Mouse (Mus musculus): ENCODE measurements around the gene Pvr. TPM values are rescaled to one million over a fixed set of nuclear protein-coding genes. Genes with fewer than 3 reads are reported as not detected.

The Pvr gene
- polyA plus RNA-seq, 1 experiment from 2014 or later, result 3.9 TPM

DNA sequence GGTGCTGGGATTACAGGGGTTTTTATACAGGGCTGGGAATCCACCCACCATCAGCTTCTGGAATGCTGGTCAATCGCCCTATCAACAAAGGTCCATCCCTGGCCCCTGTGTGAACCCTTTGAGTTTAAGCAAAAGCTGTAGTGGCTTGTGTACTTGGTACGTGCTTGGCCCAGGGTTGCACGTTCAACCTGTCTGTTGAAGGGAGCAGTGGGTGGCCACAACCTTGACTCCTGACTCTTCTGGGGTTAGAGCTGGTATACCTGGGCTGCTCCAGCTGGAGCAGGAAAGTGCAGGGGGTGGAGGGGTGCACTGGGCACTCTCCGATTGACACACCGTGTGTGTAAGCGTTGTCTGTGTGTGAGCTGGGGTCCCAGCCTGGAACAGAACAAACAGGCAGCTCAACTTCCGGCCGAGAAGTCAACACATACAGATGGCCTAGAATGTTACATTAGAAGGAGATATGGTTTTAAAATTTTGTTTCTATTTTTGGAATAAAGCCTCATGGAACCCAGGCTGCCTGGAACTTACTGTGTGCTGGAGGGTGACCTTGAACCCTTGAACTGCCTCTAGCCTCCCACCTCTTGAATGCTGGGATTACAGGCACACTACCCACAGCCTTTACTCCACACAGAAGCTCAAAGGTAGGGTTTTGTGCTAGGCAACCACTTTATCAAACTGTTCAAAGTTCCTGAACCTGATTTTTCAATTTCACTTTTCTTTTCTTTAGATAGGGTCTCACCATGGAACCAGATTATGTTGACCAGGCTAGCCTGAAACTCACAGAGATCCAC lies 55.5 kb downstream of the Pvr start:
- 64% methylated on average over 8 of the region's 8 CpGs for WGBS (ENCODE audit: insufficient replicate concordance)
- no peak overlapping the region for H3K27ac ChIP-seq

GRCm38 (mm10) chr7:19864241-19864640 lies 56.7 kb downstream of the Pvr start:
- 14% methylated on average over 2 of the region's 2 CpGs for WGBS (ENCODE audit: insufficient replicate concordance)
- no peak overlapping the region for H3K9ac ChIP-seq
- peaks cover 4% of the 10 kb centered on the region; the same call in 1 of the 2 replicates for H3K4me1 ChIP-seq
- H3K9me3 ChIP-seq (replicated peaks), result no peaks in the 10 kb centered on the region
- H3K27ac ChIP-seq, result no peak overlapping the region
- ATAC-seq, result no peak
- no peaks in the 10 kb centered on the region for H3K36me3 ChIP-seq
- no peak overlapping the region for H3K4me3 ChIP-seq
- H3K27me3 ChIP-seq (replicated peaks), result no peaks in the 10 kb centered on the region
- H3K4me2 ChIP-seq, result no peak overlapping the region

More for the DNA sequence above, 55.5 kb downstream of the Pvr start:
- Histone ChIP-seq H3K9me3 (replicated peaks) (no peaks in the 10 kb centered on the region), H3K27me3 (replicated peaks) (no peaks in the 10 kb centered on the region), H3K4me1 (peaks cover 4% of the 10 kb centered on the region; the same call in 1 of the 2 replicates), H3K4me3 (no peak overlapping the region), H3K36me3 (no peaks in the 10 kb centered on the region), H3K4me2 (no peak overlapping the region), H3K9ac (no peak overlapping the region)
- peak; percentile 53 for ATAC-seq

- peaks cover 4% of the 10 kb centered on the region; the same call in 1 of the 2 replicates for H3K4me1 ChIP-seq
- no peak within 1 kb of the TSS for H3K27ac ChIP-seq
- no peak within 1 kb of the TSS for H3K4me2 ChIP-seq
- ATAC-seq, result no peak
- 66% methylated on average over 9 of the region's 9 CpGs for WGBS (ENCODE audit: insufficient replicate concordance)
- H3K9me3 ChIP-seq (replicated peaks), result no peaks in the 10 kb centered on the region
- no peak within 1 kb of the TSS for H3K9ac ChIP-seq
- no peaks in the 10 kb centered on the region for H3K36me3 ChIP-seq
- H3K27me3 ChIP-seq (replicated peaks), result peaks cover 6% of the 10 kb centered on the region; the same call in 1 of the 2 replicates
- no peak within 1 kb of the TSS for H3K4me3 ChIP-seq
Observed at GRCm38 (mm10) chr7:19861199-19861598, 59.8 kb downstream of the Pvr start, which contains the start of gene Ceacam16. Ceacam16 (minus strand) TSS chr7:19861299.

GRCm38 (mm10) chr7:19859740-19860139 lies 61.2 kb downstream of the Pvr start:
- H3K36me3 ChIP-seq, result no peaks in the 10 kb centered on the region
- H3K27me3 ChIP-seq (replicated peaks), result peaks cover 8% of the 10 kb centered on the region; the same call in 1 of the 2 replicates
- no peak overlapping the region for H3K4me3 ChIP-seq
- WGBS (ENCODE audit: insufficient replicate concordance), result 57% methylated on average over 10 of the region's 10 CpGs
- H3K27ac ChIP-seq, result no peak overlapping the region
- no peaks in the 10 kb centered on the region for H3K9me3 ChIP-seq (replicated peaks)
- ATAC-seq, result no peak
- H3K4me2 ChIP-seq, result no peak overlapping the region
- no peak overlapping the region for H3K9ac ChIP-seq
- H3K4me1 ChIP-seq, result peaks cover 4% of the 10 kb centered on the region; the same call in 1 of the 2 replicates

DNA sequence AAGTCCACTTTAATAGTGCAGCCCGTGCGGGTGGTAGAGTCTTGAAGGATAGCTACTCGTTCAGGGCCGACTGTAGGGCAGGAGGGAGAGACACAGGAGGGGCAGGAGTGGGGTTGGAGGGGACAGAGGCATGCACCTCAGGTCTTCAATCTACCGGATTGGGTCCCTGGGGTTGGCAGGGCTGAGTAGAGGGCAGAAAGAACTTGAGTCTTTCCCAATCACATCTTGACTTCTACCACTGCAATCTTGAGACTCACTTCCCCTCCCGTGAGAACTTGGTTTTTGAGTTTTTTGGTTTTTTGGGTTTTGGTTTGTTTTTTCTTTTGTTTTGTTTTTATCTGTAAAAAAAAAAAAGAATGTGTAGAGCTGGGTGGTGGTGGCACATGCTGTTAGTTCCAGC lies 64.7 kb downstream of the Pvr start:
- H3K9ac ChIP-seq, result no peak overlapping the region
- H3K4me1 ChIP-seq, result peaks cover 6% of the 10 kb centered on the region
- H3K27ac ChIP-seq, result no peak overlapping the region
- H3K4me3 ChIP-seq, result no peak overlapping the region
- H3K4me2 ChIP-seq, result no peak overlapping the region
- 70% methylated on average over 6 of the region's 6 CpGs for WGBS (ENCODE audit: insufficient replicate concordance)
- H3K9me3 ChIP-seq (replicated peaks), result no peaks in the 10 kb centered on the region
- no peak for ATAC-seq
- H3K36me3 ChIP-seq, result no peaks in the 10 kb centered on the region
- H3K27me3 ChIP-seq (replicated peaks), result peaks cover 40% of the 10 kb centered on the region

GRCm38 (mm10) chr7:19855663-19856062 lies 65.3 kb downstream of the Pvr start:
- no peak overlapping the region for H3K27ac ChIP-seq
- 50% methylated on average over 5 of the region's 5 CpGs for WGBS (ENCODE audit: insufficient replicate concordance)
- H3K4me1 ChIP-seq, result peaks cover 6% of the 10 kb centered on the region
- peaks cover 45% of the 10 kb centered on the region for H3K27me3 ChIP-seq (replicated peaks)
- no peak overlapping the region for H3K9ac ChIP-seq
- H3K36me3 ChIP-seq, result no peaks in the 10 kb centered on the region
- no peaks in the 10 kb centered on the region for H3K9me3 ChIP-seq (replicated peaks)
- no peak overlapping the region for H3K4me2 ChIP-seq
- no peak overlapping the region for H3K4me3 ChIP-seq
- no peak for ATAC-seq

Other genes with a start within 250 kb of the Pvr start
- gene Apoc2, start 243.2 kb downstream of the Pvr start, polyA plus RNA-seq (2016; fragmentation: Nextera tagmentation; extraction: Ambion mirVana), result 389 and 406 TPM in 2 replicates
- gene Gm44805, start 239.7 kb downstream of the Pvr start, polyA plus RNA-seq (2016; fragmentation: Nextera tagmentation; extraction: Ambion mirVana), result 2.7 and 4.9 TPM in 2 replicates
- gene Apoc4, start 239.7 kb downstream of the Pvr start, polyA plus RNA-seq (2016; fragmentation: Nextera tagmentation; extraction: Ambion mirVana), result 15.4 and 18.1 TPM in 2 replicates
- 190 and 197 TPM in 2 replicates for gene Apoc1, start 228.5 kb downstream of the Pvr start, polyA plus RNA-seq (2016; fragmentation: Nextera tagmentation; extraction: Ambion mirVana)
- 1,254 and 1,289 TPM in 2 replicates for gene Apoe, start 222.0 kb downstream of the Pvr start, polyA plus RNA-seq (2016; fragmentation: Nextera tagmentation; extraction: Ambion mirVana)
- gene Tomm40, start 205.7 kb downstream of the Pvr start, polyA plus RNA-seq (2016; fragmentation: Nextera tagmentation; extraction: Ambion mirVana), result 188 and 207 TPM in 2 replicates
- gene Nectin2, start 170.7 kb downstream of the Pvr start, polyA plus RNA-seq (2016; fragmentation: Nextera tagmentation; extraction: Ambion mirVana), result 31.9 and 34.4 TPM in 2 replicates
- gene Bcam, start 150.1 kb downstream of the Pvr start, polyA plus RNA-seq (2016; fragmentation: Nextera tagmentation; extraction: Ambion mirVana), result 11.1 and 11.3 TPM in 2 replicates
- 0.95 and 1.0 TPM in 2 replicates for gene Cblc, start 124.4 kb downstream of the Pvr start, polyA plus RNA-seq (2016; fragmentation: Nextera tagmentation; extraction: Ambion mirVana)
- 3.7 and 5.4 TPM in 2 replicates for gene Bcl3, start 98.4 kb downstream of the Pvr start, polyA plus RNA-seq (2016; fragmentation: Nextera tagmentation; extraction: Ambion mirVana)
- not detected in 2 replicates for gene Gm19345, start 69.2 kb downstream of the Pvr start, polyA plus RNA-seq (2016; fragmentation: Nextera tagmentation; extraction: Ambion mirVana)
- not detected in 2 replicates for gene Ceacam16, start 59.9 kb downstream of the Pvr start, polyA plus RNA-seq (2016; fragmentation: Nextera tagmentation; extraction: Ambion mirVana)
- gene Ceacam19, start 33.2 kb downstream of the Pvr start, polyA plus RNA-seq (2016; fragmentation: Nextera tagmentation; extraction: Ambion mirVana), result not detected in 2 replicates
- gene Igsf23, start 29.6 kb upstream of the Pvr start, polyA plus RNA-seq (2016; fragmentation: Nextera tagmentation; extraction: Ambion mirVana), result 0.26 and 0.30 TPM in 2 replicates
- not detected in 2 replicates for gene Ceacam20, start 44.3 kb upstream of the Pvr start, polyA plus RNA-seq (2016; fragmentation: Nextera tagmentation; extraction: Ambion mirVana)
- not detected in 2 replicates for gene Nlrp9b, start 70.3 kb upstream of the Pvr start, polyA plus RNA-seq (2016; fragmentation: Nextera tagmentation; extraction: Ambion mirVana)
- not detected in 2 replicates for gene Vmn1r91, start 178.5 kb upstream of the Pvr start, polyA plus RNA-seq (2016; fragmentation: Nextera tagmentation; extraction: Ambion mirVana)
- gene Gm16442, start 201.4 kb upstream of the Pvr start, polyA plus RNA-seq (2016; fragmentation: Nextera tagmentation; extraction: Ambion mirVana), result not detected in 2 replicates
- not detected in 2 replicates for gene Vmn1r93, start 217.9 kb upstream of the Pvr start, polyA plus RNA-seq (2016; fragmentation: Nextera tagmentation; extraction: Ambion mirVana)
- gene Vmn1r94, start 247.2 kb upstream of the Pvr start, polyA plus RNA-seq (2016; fragmentation: Nextera tagmentation; extraction: Ambion mirVana), result not detected in 2 replicates